Mouse (Mus musculus) testis, postnatal 10 days (tissue): Measurements from ENCODE around the gene Rpl5.

Experiments
- DNase-seq: peaks from one replicate; pipeline ENCODE4 v3.0.0; 2021; ENCODE audit warnings: low spot score

Gene Rpl5

DNA sequence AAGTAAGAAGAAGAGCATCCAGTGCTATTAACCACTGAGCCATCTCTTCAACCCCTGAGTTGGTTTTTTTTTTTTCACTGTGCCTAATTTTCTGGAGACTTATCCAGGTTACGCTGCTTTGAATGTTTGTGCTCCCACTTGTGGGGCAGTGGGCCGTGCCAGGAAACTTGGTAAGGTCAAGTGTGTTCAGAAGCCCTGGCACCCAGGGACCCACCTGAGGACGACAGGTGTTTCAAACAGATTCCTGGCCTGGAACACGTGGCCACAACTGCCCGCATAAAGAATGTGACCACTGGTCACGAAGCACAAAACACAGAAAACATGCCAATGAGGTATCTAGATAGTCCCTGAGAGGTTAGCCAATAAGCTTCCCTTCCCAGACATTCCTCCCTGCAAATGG, 43.2 kb downstream of the Rpl5 start:
- no peak for DNase-seq

DNA sequence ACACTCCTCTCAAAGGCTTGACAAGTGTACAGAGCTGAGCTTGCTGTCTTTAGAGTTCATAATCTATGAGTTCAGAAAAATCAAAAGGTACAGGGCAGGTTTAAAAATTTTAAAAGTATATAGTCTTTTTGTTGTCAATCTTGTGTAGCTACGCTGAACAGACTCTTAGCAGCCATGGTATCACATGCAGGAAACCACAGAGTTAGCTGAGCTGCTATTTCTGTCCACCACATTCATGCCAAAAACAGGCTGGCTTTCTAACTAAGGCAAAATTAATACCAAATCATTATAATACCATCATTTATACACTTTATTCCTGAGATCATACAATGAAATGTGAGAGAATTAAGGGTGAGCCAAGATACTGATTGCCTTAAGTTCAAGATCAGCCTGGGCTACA, 46.2 kb downstream of the Rpl5 start:
- DNase-seq = no peak

DNA sequence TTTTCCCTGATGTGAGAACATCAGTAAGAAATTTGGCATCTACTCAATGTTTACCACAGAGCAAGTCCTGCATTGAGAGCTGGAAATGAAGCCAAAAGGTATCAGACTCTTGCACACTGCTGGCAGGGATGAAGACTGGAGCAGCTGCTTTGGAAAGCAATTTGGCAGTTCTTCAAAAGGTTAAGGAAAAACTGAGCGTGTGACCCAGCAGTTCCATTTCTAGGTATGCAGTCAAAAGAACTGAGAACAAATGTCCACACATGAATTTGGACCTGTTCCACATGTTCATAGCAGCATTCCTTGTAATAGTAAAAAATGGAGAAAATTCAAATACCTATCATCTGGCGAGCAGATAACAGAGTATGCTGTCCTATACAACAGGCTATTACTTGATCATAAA, 47.2 kb downstream of the Rpl5 start:
- no peak for DNase-seq

DNA sequence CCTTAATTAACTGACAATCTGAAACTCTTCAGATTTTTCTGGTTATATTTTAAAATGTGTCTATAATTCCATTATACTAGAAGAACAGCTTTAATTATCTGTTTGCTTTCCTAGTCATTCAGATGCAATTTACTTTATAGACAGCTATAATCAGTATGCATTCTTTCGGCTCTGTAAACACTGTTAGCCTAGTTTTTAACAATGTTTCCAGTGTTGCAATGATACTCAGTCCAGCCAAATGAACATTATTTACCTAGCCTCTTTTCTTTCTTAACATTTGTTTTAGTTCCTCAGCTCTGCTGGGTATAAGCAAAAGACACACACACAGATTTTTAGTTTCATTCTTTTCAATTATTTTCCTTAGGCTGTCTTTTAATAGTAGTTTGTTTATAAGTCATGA, 48.6 kb downstream of the Rpl5 start:
- no peak for DNase-seq

DNA sequence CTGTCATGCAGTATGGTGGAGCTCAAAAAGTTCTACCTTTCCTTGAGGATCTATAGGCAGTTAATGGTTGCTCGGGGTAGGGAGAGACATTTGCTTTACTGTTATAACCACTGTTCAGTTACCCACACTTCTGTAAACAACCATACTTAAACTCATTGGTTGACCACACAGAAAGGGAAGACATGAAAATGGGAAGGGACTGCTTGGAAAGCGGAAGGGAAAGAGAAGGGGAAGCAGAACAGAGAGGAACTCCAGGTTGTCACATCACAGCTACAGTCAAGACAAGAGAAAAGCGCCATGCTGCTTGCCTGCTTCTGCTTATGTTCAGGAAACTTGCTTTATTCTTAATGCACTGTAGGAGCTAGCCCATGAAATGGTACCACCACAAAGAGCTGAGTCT, 49.3 kb downstream of the Rpl5 start:
- no peak for DNase-seq

DNA sequence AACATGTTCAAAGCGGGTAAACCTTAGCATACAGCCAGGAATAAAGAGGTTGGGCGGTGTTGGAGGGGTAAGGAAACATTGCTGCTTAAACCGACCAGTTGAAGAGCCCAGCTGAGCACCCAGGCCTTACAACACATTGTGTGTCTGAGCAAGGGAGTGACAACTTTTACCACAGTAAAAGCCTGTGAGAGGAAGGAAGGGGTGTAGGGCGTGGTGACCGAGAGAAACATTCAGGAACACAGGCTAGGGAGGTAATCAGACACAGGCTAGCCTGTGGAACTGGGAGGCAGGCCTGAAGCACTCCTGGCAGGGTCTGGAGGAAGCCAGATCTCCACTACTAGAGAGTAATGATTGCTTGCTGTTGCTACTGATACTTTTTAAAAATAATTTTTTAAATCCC, 50.3 kb downstream of the Rpl5 start:
- DNase-seq = no peak
